Mouse (Mus musculus) stomach, embryonic 15.5 days (tissue): ENCODE data around the gene Gm49380. TPM values are rescaled to one million over a fixed set of nuclear protein-coding genes. Genes with fewer than 3 reads are reported as not detected.

ENCODE experiments used
- ATAC-seq: fragments of 200-750 bp; cut with Nextera tagmentation; 2 replicates; pipeline ENCODE4 v1.8.0; 2017; ENCODE audit warnings: low read depth, moderate number of reproducible peaks, moderate TSS enrichment; ENCODE audit not compliant: insufficient read depth, low FRiP score
- H3K27ac ChIP-seq: fragments of 300-500 bp; sonication (generic); 2 replicates; pipeline ENCODE4 v1.5.1; 2015; ENCODE audit warnings: mild to moderate bottlenecking, inconsistent platforms
- H3K27me3 ChIP-seq: fragments of 300-500 bp; sonication (generic); replicated peaks from 2 replicates; pipeline ENCODE4 v1.6.1; 2015; ENCODE audit warnings: inconsistent platforms
- H3K36me3 ChIP-seq: fragments of 300-500 bp; sonication (generic); 2 replicates; pipeline ENCODE4 v1.6.1; 2015; ENCODE audit warnings: inconsistent platforms
- H3K4me1 ChIP-seq: fragments of 300-500 bp; sonication (generic); 2 replicates; pipeline ENCODE4 v1.6.1; 2015; ENCODE audit warnings: inconsistent platforms
- H3K4me2 ChIP-seq: fragments of 300-500 bp; sonication (generic); 2 replicates; pipeline ENCODE4 v1.6.1; 2015; ENCODE audit warnings: mild to moderate bottlenecking, inconsistent platforms
- H3K4me3 ChIP-seq: fragments of 300-500 bp; sonication (generic); replicated peaks from 2 replicates; pipeline ENCODE4 v1.5.1; 2015; ENCODE audit warnings: inconsistent platforms
- H3K9ac ChIP-seq: fragments of 300-500 bp; sonication (generic); 2 replicates; pipeline ENCODE4 v1.6.1; 2015; ENCODE audit warnings: inconsistent platforms
- H3K9me3 ChIP-seq: fragments of 300-500 bp; sonication (generic); 2 replicates; pipeline ENCODE4 v1.6.1; 2016; ENCODE audit warnings: inconsistent platforms
- WGBS: fragments of 180-500 bp; shearing (Covaris S2); methylation state at CpG from one replicate; pipeline ENCODE4 v1.1.7; 2015; 5-methylcytosine and 5-hydroxymethylcytosine counted together
- polyA plus RNA-seq: library from polyadenylated mRNA; unstranded; fragments of >200 nt; fragmentation: Nextera tagmentation; extraction: Ambion mirVana; gene quantifications from 2 replicates; pipeline ENCODE4 v1.2.1, GENCODE M21; 2015

The Gm49380 gene
- polyA plus RNA-seq, result 0.14 and 0.18 TPM in 2 replicates

GRCm38 (mm10) chr9:44113105-44113789 lies at the start of gene Gm49380, which contains the start of gene Rnf26:
Gene Gm49380 (minus strand): TSS chr9:44113500.
Gene Rnf26 (minus strand): TSS chr9:44113517.
- H3K4me3 ChIP-seq, result peak within 1 kb of the TSS; percentile 80
- WGBS, result 1% methylated on average over 51 of the region's 51 CpGs
- H3K27me3 ChIP-seq, result no peaks in the 10 kb centered on the region
- no peaks in the 10 kb centered on the region for H3K9me3 ChIP-seq
- peak within 1 kb of the TSS; percentile 87 for H3K9ac ChIP-seq
- H3K4me1 ChIP-seq, result peaks cover 26% of the 10 kb centered on the region
- ATAC-seq, result peak; percentile 94
- H3K36me3 ChIP-seq, result no peaks in the 10 kb centered on the region; the same call in 1 of the 2 replicates
- H3K4me2 ChIP-seq, result peak within 1 kb of the TSS; percentile 60
- H3K27ac ChIP-seq, result peak within 1 kb of the TSS; percentile 77; the same call in 1 of the 2 replicates

DNA sequence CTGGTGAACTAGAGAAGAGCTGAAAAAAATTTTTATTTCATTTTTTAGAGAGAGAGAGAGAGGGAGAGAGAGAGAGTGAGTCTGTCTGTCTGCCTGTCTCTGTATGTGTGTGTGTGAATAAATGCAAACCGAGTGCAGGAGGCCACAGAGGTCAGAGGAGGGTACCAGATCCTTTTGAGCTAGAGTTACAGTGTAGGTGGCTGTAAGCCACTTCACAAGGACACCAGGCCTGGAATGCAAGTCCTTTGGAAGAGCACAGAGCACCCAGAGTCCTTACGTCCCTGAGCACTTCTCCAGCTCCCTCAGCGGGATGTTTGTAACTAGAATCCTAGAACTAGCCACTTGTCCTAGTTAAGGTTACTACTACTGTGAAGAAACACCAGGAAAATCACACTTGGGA lies 46.6 kb upstream of the Gm49380 start:
- Histone ChIP-seq H3K36me3 (peaks cover 46% of the 10 kb centered on the region), H3K4me2 (no peak overlapping the region)

GRCm38 (mm10) chr9:44147290-44147689 lies 34.0 kb upstream of the Gm49380 start:
- ATAC-seq, result no peak
- H3K4me1 ChIP-seq, result no peaks in the 10 kb centered on the region
- 64% methylated on average over 3 of the region's 3 CpGs for WGBS

More for the DNA sequence above, 46.6 kb upstream of the Gm49380 start:
- Histone ChIP-seq H3K9ac (no peak overlapping the region), H3K4me1 (no peaks in the 10 kb centered on the region), H3K27me3 (no peaks in the 10 kb centered on the region), H3K9me3 (no peaks in the 10 kb centered on the region), H3K4me3 (no peak overlapping the region), H3K27ac (no peak overlapping the region)
- 78% methylated on average over 3 of the region's 3 CpGs for WGBS
- ATAC-seq, result no peak

DNA sequence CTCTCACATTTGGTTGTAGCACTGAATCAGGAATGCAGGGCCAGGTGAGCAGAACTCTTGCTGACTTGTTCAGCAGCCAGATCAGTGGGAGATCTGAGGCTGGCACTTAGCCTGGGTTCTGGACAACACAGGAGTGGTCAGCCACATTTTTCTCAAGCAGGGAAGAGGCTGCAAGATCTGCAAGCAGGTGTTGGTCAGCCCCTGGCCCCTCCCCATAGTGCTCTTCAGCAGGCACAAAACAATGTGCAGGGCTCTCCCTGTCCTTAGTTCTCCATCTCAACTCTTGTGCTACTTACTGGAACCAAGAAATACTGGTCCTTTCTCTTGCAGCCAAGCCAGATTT lies 31.4 kb upstream of the Gm49380 start:
- Histone ChIP-seq H3K4me3 (no peak overlapping the region), H3K36me3 (peaks cover 17% of the 10 kb centered on the region; the same call in 1 of the 2 replicates), H3K27ac (no peak overlapping the region), H3K9ac (no peak overlapping the region), H3K27me3 (no peaks in the 10 kb centered on the region), H3K4me1 (no peaks in the 10 kb centered on the region), H3K9me3 (no peaks in the 10 kb centered on the region), H3K4me2 (no peak overlapping the region)
- ATAC-seq, result no peak

More at GRCm38 (mm10) chr9:44147290-44147689, 34.0 kb upstream of the Gm49380 start:
- no peaks in the 10 kb centered on the region for H3K9me3 ChIP-seq
- H3K27ac ChIP-seq, result no peak overlapping the region
- H3K4me3 ChIP-seq, result no peak overlapping the region
- H3K4me2 ChIP-seq, result no peak overlapping the region
- H3K36me3 ChIP-seq, result peaks cover 27% of the 10 kb centered on the region
- H3K27me3 ChIP-seq, result no peaks in the 10 kb centered on the region
- no peak overlapping the region for H3K9ac ChIP-seq

DNA sequence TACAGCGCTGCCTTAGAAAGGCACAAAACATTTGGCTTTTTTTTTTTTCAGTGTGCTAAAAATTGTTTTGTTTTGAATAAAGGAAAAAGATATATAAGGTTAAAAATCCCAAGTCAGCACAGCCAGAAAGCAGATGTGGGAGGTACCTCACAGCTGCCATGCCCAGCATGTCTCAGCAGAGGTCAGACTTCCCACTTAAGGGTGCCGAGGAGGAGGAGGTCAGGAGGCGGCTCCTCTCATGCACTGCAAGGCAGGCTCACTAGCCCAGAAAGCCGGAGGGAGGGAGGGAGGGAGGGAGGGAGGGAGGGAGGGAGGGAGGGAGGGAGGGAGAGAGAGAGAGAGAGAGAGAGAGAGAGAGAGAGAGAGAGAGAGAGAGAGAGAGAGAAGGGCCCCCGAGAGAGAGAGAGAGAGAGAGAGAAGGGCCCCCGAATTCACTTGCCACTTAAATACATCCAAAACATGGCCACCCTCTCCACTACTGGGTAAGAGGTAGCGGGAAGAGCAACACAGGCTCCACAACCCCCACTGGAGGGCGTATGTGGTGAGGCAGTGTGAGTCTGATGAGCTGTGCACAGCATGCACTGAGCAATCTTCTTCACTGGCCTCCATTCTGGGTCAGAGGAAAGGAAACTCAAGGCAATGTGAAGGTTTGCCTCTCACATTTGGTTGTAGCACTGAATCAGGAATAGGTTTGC lies 30.9 kb upstream of the Gm49380 start:
- Histone ChIP-seq H3K4me1 (no peaks in the 10 kb centered on the region), H3K36me3 (peaks cover 17% of the 10 kb centered on the region; the same call in 1 of the 2 replicates), H3K27ac (no peak overlapping the region), H3K27me3 (no peaks in the 10 kb centered on the region), H3K9me3 (no peaks in the 10 kb centered on the region), H3K9ac (no peak overlapping the region), H3K4me3 (no peak overlapping the region), H3K4me2 (no peak overlapping the region)
- WGBS, result 38% methylated on average over 7 of the region's 8 CpGs
- peak; percentile 47; the same call in 1 of the 2 replicates for ATAC-seq

DNA sequence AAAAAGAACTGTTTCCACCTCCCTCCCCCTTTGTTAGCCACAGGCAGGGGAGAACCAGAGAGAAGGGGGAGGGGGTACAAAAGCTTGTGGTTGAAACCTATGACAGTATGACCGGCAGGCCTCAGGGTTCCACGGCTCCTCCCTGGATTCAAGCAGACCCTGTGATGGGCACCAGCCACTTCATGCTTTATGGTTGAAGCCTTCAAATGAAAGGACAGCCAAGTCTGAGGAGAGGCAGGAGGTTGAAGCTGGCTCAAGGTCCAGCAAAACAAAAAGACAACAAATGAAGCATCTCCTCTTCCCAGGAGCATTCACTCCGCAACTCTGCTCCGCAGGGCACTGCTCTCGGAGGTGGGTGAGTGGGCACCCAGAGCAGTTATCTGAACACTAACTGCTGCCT lies 30.1 kb upstream of the Gm49380 start:
- no peak overlapping the region for H3K4me2 ChIP-seq
- no peaks in the 10 kb centered on the region for H3K9me3 ChIP-seq
- H3K36me3 ChIP-seq, result peaks cover 15% of the 10 kb centered on the region; the same call in 1 of the 2 replicates
- ATAC-seq, result no peak
- 80% methylated on average over 5 of the region's 5 CpGs for WGBS
- no peak overlapping the region for H3K4me3 ChIP-seq
- no peaks in the 10 kb centered on the region for H3K27me3 ChIP-seq
- no peak overlapping the region for H3K9ac ChIP-seq
- no peaks in the 10 kb centered on the region for H3K4me1 ChIP-seq
- H3K27ac ChIP-seq, result peak overlapping the region; percentile 18; the same call in 1 of the 2 replicates

GRCm38 (mm10) chr9:44141951-44142350 lies 28.7 kb upstream of the Gm49380 start:
- WGBS, result 63% methylated on average over 5 of the region's 5 CpGs
- no peaks in the 10 kb centered on the region for H3K27me3 ChIP-seq
- no peaks in the 10 kb centered on the region for H3K9me3 ChIP-seq
- no peak for ATAC-seq
- H3K27ac ChIP-seq, result no peak overlapping the region
- H3K4me2 ChIP-seq, result no peak overlapping the region
- H3K4me1 ChIP-seq, result no peaks in the 10 kb centered on the region
- peaks cover 14% of the 10 kb centered on the region; the same call in 1 of the 2 replicates for H3K36me3 ChIP-seq
- H3K4me3 ChIP-seq, result no peak overlapping the region
- no peak overlapping the region for H3K9ac ChIP-seq

DNA sequence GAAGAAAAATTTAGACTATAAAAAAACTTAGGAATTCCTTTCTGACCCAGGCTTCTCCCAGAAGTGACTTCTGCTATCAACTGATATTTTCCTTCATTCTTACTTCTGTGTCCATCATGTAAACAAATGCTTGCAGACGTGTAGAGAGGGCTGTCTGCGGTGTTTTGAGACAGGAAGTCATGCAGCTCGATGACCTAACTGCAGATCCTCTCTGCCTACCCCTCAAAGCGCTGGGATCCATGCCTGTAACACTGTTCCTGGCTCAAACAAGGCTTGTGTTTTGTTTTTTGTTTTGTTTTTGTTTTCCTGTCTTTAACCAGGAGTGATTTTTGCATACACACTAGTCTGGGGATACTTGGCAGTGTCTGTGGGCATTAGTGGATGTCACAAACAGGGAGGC lies 24.5 kb upstream of the Gm49380 start:
- H3K4me2 ChIP-seq, result no peak overlapping the region
- no peaks in the 10 kb centered on the region for H3K9me3 ChIP-seq
- no peak overlapping the region for H3K9ac ChIP-seq
- WGBS, result 44% methylated on average over 4 of the region's 4 CpGs
- H3K36me3 ChIP-seq, result 0 out of 2 replicates have a peak, but pooled peaks cover 3% of the 10 kb centered on the region
- H3K4me3 ChIP-seq, result no peak overlapping the region
- H3K27ac ChIP-seq, result no peak overlapping the region
- peaks cover 16% of the 10 kb centered on the region for H3K4me1 ChIP-seq
- no peaks in the 10 kb centered on the region for H3K27me3 ChIP-seq
- no peak for ATAC-seq

DNA sequence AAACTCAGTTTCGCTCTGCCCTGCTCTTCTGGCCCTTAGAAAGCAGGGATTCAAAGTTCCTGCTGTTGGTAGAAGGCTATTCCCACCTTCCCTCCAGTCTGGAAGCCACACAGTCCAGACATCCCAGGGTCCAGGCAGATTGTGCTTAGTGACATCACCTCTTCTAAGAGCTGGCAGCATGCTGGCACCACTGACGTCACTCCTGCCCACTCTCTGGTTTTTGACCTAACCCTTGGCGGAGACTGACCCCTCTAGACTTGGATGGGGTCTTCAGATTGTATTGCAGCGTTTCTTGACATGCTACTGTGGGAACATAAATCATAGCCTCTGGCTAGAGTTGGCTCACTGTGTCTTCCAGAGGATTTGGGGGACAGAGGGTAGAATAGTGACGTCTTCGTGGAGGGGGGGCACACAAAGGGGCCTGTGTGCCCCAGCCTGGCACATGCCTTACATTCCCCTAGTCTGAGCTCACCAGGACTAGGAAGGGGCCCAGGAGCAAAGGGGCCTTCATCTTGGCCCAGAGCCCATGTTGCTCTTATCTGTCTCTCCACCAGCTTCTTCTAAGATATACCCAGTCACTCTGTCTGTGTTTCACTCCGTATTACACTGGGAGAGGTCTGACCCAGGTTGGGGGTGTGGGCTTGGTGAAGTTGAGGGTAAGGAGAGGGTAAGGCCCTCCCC lies 22.6 kb upstream of the Gm49380 start:
- Histone ChIP-seq H3K36me3 (no peaks in the 10 kb centered on the region), H3K27me3 (no peaks in the 10 kb centered on the region), H3K4me2 (peak overlapping the region; percentile 92), H3K9me3 (no peaks in the 10 kb centered on the region), H3K4me1 (peaks cover 20% of the 10 kb centered on the region), H3K27ac (peak overlapping the region; percentile 80; the same call in 1 of the 2 replicates), H3K4me3 (peak overlapping the region; percentile 65), H3K9ac (0 out of 2 replicates have a peak overlapping the region, but pooled peaks have one; percentile 78)
- 42% methylated on average over 7 of the region's 7 CpGs for WGBS
- ATAC-seq, result peak; percentile 13; the same call in 1 of the 2 replicates

DNA sequence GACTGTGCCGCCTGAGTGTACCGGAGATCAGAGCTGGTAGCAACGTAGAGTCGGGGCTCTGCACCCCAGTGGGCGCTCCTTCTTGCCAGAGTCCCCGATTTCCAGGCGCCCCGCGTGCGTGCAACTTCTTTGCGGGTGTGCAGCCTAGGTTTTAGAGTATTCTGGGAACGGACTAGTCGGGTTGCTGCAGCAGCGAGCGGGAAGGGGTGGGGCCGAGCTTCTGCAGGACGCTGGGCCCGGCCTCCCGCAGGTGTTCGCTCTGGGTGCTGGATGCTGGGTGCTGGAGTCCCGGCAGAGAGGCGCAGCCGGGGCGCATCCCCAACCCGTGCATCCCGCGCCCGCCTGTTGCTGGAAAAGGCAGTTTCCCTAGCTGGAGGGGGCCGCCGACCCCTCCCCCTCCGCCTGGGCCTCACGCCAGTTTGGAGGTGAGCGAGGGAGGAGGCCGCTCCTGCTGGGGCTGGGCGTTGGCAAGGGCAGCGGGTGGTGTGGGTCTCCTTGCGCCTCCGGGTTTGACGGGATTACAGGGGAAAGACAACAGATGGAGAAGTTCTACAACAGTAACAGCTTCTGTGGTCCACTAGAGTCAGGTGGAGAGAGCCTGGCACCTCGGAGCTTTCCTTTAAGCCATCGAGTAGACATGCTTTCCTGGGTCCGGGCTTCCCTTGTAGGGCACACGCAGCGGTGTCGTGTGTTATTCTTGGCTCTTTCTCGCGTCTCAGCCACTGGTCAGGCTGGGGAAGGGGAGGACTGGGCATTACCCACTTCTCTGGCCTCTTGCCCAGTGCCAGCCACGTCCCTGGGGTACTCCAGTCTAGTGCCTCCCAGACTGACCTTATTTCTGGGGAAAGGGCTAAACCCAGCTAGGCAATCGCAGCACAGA lies 21.8 kb upstream of the Gm49380 start:
- peak overlapping the region; percentile 92 for H3K4me2 ChIP-seq
- H3K9me3 ChIP-seq, result no peaks in the 10 kb centered on the region
- H3K27ac ChIP-seq, result peak overlapping the region; percentile 80
- peak overlapping the region; percentile 78 for H3K9ac ChIP-seq
- H3K4me1 ChIP-seq, result peaks cover 28% of the 10 kb centered on the region
- ATAC-seq, result no peak
- no peaks in the 10 kb centered on the region for H3K27me3 ChIP-seq
- WGBS, result 2% methylated on average over 49 of the region's 49 CpGs
- H3K4me3 ChIP-seq, result peak overlapping the region; percentile 65
- no peaks in the 10 kb centered on the region for H3K36me3 ChIP-seq
